Mouse (Mus musculus) regulatory T cell (primary cell): ENCODE results near the gene Stmn1.
"Not testable (repeated sequence)": the region's sequence is repeated elsewhere in the genome, so short reads cannot be mapped to it uniquely, and the experiment has no call there.

Source experiments
- in situ Hi-C: fragments of 300-600 bp; cut with MboI, MseI; formaldehyde crosslinking; loops from one replicate; pipeline ENCODE4 v1.15.1; 2025; ENCODE audit warnings: high pct_unique_total_duplicates

Gene Stmn1

GRCm38 (mm10) chr4:134484231-134484630 lies 16.1 kb downstream of the Stmn1 start:
- in situ Hi-C loops: no loop called here

DNA sequence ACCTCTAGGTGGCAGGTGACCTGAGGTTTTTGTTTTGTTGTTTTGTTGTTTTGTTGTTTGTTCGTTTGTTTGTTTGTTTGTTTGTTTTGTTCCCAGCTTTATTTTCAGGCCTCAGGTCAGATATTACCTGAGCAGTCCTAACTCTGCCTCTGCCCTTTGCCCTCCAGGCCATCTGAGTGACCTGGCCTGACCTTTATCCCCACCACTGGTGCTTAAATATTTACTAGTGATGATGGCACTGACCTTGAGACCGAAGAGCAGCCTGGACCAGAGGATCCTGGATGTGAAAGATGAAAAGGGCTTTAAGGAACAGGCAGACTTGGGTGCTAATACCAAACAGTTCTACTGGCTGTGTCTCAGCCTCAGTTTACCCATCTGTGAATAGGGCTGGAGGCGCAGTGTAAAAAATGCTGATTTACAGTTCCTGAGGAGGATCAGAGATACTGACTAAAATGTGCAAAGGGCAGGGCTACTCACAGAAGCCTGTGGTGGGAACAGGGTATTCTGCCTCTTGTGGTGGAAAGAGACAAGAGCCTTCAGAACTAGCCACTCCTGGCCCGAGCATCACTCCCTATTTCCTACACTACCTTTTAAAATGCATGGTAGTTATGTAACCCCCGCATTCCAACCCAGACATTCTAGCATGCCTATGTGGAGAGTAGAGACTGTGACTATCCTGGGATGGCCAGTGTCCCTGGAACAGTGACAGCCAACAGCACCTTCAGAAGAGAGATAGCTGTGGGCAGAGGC lies 17.2 kb downstream of the Stmn1 start:
- in situ Hi-C loops: no loop called here

- in situ Hi-C loops: no loop called here
These were observed 20.1 kb downstream of the Stmn1 start for GRCm38 (mm10) chr4:134488211-134488610.

- in situ Hi-C loops: no loop called here
These were observed 22.0 kb downstream of the Stmn1 start for GRCm38 (mm10) chr4:134489986-134490665.

DNA sequence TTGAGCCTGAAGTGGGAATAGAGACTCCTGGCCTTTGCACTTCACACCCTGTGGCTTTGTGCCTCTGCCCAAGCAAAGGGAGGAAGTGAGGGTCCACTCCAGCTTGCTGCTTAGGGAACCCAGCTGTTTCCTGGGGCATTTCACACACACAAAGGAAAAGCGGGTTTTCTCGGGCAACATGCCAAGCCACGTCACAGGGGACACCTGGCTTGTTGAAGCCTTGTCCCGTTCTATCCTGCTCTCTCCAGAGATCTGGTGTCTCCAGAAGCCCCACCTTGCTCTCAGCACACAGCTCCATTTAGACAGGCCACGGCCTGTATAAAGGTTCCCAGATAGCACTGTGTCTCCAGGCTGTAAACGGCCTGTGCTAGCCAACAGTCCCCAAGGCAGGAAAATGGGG lies 23.6 kb downstream of the Stmn1 start:
- in situ Hi-C loops: no loop called here

GRCm38 (mm10) chr4:134494161-134494560 lies 26.0 kb downstream of the Stmn1 start:
- in situ Hi-C loops: not testable (repeated sequence)

DNA sequence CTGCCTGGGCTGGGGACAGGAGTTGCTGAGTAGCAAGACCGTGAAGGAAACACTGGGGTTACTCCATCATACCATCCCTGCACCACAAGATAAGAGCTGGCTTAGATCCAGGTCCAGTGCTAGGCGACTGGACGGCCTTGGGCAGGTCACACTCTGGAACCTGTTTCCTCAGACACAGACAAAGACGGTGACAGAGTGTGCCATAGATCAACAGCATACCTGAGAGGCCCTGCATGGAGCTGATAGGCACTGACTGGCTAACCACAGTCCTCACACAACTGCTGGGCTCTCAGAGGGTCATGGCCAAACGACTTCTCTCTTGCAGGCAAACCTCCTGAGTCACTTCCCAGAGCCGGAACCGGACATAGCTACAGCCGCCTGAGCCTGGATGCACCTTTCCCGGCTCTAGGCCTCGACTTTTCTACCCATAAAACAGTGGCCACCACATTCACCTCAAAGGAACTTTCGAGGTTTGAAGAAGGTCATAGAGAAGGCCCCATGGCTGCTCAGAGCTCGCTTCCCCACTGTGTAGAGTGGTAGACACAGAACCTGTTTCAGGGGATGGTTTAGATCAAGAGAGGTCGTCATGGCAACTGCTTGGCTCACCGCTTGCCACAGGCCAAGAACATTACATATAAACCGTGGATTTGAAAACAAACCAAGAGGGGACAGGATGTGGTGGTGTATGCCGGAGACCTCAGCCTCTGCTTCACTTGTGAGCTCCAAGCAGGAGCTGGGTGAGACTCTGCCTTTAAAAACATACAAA lies 26.8 kb downstream of the Stmn1 start:
- in situ Hi-C loops: no loop called here

DNA sequence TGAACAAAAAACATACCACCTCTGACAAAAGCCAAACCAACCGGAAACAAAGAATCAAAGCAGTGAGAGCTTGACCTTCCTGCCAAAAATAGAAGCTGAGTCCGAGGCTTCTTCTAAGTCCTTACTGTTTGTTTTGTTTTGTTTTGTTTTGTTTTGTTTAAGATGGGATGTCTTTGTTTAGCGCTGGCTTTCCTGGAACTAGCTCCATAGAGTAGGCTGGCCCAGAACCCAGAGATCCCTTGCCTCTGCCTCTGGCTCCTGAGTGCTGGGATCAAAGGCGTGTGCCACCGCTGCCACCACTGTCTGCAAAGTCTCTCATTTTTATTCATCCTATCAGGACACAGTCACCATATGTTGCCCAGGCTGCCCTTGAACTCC lies 27.4 kb downstream of the Stmn1 start:
- in situ Hi-C loops: no loop called here

DNA sequence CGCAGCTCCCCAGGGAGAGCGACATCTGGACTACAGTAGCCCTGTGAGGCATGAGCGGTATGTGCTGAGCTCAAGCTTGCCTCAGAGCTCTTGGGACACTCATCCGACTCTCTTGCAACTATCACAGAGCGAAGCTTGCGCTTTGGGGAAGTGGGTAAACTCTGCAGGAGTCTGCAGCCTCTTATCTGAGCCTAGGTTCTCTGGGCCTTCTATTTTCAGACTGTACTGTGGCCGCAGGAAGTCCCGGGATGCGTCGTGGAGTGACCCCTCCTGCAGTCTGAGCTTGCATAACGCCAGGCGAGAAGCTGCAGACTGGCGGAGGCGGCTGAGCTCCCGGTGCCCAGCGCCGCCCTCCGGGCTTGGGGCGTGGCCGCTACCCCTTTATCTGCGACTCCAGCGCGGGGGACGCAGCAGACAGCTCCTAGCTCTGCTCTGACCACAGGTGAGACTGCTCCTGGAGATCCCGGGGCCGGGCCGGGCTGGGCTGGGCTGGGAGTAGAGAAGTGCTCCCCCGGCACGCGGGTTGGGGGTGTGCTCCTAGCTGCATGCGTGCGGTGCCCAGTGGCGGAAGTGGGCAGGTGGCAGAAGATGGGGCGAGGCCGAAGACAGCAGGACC lies 28.6 kb downstream of the Stmn1 start, which contains the start of gene Paqr7:
Paqr7 (plus strand) TSS at position 103 of the 616 bp plus-strand sequence.
- in situ Hi-C loops: no loop called here

DNA sequence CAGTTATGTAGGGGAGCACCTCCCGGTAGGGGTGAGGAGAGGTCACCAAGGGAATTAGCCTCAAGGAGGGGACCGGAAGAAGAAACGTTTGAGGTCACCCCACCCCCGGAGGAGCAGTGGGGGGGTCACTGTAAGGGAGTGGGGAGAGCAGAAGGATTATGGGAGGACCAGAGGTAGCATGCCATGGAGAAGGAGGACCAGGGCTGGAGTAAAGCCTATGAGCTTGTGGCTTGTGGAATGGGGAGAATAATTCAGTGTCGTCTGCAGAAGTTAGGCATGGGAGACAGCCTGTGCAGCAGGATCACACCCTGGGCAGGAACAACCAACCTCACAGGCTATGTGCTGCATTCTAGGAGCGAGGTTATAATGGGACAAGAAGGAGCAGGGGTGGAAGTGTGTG lies 29.1 kb downstream of the Stmn1 start:
- in situ Hi-C loops: no loop called here

- in situ Hi-C loops: no loop called here
These were observed 30.0 kb downstream of the Stmn1 start for GRCm38 (mm10) chr4:134497986-134498731.

- in situ Hi-C loops: not testable (repeated sequence)
These were observed 30.9 kb downstream of the Stmn1 start for GRCm38 (mm10) chr4:134498983-134499382.

GRCm38 (mm10) chr4:134501095-134501494 lies 33.0 kb downstream of the Stmn1 start:
- in situ Hi-C loops: no loop called here

DNA sequence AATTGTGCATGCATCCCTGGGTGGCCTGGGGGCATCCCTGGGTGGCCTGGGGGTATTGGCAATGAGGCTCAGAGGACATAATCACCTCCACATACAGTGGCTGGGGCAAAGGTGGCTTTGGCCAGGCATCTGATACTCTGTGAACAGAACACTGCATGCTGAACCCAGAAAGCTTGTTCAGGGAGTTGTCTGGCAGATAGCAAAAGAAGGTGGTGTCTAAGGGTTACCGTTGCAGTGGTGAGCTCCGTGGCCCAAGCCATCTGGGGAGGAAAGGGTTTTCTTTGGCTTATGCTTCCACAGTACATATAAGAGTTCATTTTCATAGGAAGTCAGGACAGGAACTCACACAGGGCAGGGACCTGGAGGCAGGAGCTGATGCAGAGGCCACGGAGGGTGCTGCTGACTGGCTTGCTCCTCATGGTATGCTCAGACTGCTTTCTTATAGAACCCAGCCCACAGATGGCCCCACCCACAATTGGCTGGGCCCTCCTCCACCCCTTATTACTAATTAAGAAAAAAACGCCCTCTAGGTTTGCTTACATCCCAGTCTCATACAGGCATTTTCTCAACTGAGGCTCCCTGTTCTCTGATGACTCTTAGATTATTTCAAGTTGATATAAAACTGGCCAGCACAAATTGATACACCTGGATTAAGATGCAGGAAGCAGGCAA lies 35.7 kb downstream of the Stmn1 start:
- in situ Hi-C loops: no loop called here

DNA sequence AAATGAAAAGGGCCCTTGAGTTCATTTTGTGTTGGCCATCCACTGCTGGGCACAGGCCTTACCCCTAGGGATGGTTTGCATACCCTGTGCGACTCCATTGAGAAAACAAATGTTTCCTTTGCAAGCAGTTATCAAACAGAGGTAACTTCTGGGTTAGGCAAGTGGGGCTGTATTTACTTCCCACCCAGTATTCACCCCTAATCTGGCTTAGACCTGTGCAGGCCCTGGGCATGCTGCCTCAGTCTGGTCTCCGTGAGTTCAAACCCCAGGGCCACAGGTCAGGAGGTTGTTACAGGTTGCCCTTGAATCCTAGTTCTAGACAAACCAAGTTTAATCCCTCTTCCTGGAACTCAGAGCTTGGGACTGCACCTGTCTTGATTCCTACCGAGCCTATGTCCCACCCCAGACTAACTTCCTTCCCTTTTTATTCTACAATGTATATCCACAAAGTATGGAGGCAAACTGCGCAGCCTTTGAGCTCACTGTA lies 37.2 kb downstream of the Stmn1 start:
- in situ Hi-C loops: no loop called here

DNA sequence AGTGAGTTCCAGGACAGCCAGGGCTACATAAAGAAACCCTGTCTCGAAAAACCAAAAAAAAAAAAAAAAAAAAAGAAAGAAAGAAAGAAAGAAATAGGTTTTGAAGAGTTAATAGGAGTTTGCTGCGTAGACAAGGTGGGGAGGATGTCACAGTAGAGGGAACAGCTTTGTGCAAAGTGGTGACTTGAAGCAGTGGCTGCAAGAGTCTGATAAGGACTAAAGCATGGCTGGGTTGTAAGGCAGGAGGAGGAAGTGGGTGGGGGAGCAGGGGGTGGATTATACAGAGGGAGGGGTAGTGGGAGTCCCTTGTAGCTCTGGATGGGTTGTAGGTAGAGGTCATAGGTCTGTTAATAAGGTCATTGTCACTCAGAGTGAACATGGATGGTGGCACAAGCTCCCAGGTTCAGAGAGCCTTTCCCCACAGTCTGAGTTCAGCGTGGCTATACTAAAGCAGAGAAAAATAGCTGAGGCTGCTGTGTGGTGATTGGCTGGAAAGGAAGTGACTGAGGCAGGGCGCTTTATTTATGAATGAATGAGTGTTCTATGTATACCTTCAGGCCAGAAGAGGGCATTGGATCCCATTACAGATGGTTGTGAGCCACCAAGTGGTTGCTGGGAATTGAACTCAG lies 38.0 kb downstream of the Stmn1 start:
- in situ Hi-C loops: no loop called here

DNA sequence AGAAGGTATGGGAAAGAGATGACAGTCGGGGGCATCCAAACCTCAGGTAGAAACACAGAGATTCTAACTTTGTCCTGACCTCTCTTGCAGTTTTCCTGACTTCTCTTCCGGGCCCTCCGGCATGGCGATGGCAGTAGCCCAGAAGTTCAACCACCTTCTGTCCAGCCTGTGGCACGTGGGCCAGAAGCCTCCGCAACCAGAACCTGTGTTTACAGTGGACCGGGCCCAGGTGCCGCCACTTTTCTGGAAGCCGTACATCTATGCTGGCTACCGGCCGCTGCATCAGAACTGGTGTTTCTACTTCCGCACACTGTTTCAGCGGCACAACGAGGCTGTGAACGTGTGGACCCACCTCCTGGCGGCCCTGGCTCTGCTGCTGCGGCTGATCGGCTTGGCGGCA lies 38.6 kb downstream of the Stmn1 start:
- in situ Hi-C loops: no loop called here

- in situ Hi-C loops: no loop called here
These were observed 42.3 kb downstream of the Stmn1 start for GRCm38 (mm10) chr4:134510396-134510795.

DNA sequence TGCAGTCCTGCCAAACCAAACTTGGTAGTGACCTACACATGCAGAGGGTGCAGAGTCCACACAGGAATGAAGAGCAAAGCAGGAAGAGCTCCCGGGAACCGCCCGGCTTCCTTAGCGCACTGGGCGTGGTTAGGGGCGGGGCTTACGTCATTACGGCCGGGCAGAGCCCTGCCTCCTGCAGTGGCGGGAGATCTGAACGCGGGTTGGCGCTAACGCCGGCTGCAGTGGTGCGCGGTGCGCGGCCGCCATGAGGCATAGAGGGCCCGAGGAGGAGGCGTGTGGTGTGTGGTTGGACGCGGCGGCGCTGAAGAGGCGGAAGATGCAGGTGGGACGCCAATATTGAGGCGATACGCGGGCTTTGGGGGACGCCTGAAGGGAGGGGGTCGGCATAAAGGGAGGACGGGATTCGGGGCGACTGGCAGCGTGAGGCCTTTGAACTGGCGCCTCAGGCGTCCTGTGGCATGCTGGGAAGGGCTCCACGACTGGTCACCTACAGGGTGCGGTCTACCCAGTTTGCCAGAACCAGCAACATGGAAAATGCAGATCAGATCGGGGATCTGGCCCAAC lies 42.8 kb downstream of the Stmn1 start, which contains the start of gene Aunip:
Aunip (plus strand) TSS at position 155 of the 567 bp plus-strand sequence.
- in situ Hi-C loops: no loop called here

- in situ Hi-C loops: no loop called here
These were observed 43.6 kb downstream of the Stmn1 start for GRCm38 (mm10) chr4:134511730-134512129.
